Mouse (Mus musculus) lung, postnatal 0 days (tissue): Measurements from ENCODE around the gene B3gat1.

ENCODE experiments used
- CTCF ChIP-seq: IDR thresholded peaks from 2 replicates; pipeline ENCODE4 v1.5.1; 2016; ENCODE audit warnings: antibody characterized with exemption, mild to moderate bottlenecking
- EP300 ChIP-seq: IDR thresholded peaks from 2 replicates; pipeline ENCODE4 v1.6.1; 2016; ENCODE audit warnings: antibody characterized with exemption, mild to moderate bottlenecking, control low read depth

- no peak for TF ChIP-seq CTCF
- no peak for TF ChIP-seq EP300
Measured at GRCm38 (mm10) chr9:26733986-26734385, 458 bp downstream of the B3gat1 start.
